Mouse (Mus musculus) ES-E14 (cell line): Measurements from ENCODE around the gene Htr1f. TPM values are rescaled to one million over a fixed set of nuclear protein-coding genes. Genes with fewer than 3 reads are reported as not detected.

ENCODE experiments used
- DNase-seq: peaks from one replicate; pipeline ENCODE4 v3.0.0-alpha.2; 2013; ENCODE audit warnings: low read depth, low spot score
- H3K27ac ChIP-seq: 2 replicates; pipeline ENCODE4 v1.5.1; 2012; ENCODE audit warnings: low read depth, mild to moderate bottlenecking, low read length, moderate library complexity, mixed read lengths; ENCODE audit not compliant: poor library complexity, insufficient read depth, severe bottlenecking
- H3K36me3 ChIP-seq: 2 replicates; pipeline ENCODE4 v1.6.1; 2012; ENCODE audit warnings: mild to moderate bottlenecking, low read length, moderate library complexity, mixed read lengths; ENCODE audit not compliant: control insufficient read depth, poor library complexity, insufficient read depth, severe bottlenecking
- H3K4me1 ChIP-seq, 2 experiments: fragments of 150-350 bp in 1 of 2; sonication (generic) in 1 of 2; 2 replicates each; pipeline ENCODE4 v1.6.1; 2012; ENCODE audit warnings: low read length in 2 of 2, mild to moderate bottlenecking in 1 of 2, mixed read lengths in 1 of 2; ENCODE audit not compliant: control insufficient read depth in 2 of 2, insufficient read depth in 2 of 2, poor library complexity in 1 of 2
- H3K4me3 ChIP-seq, 2 experiments: fragments of 150-350 bp in 1 of 2; sonication (generic) in 1 of 2; 2 replicates each; pipeline ENCODE4 v1.5.1; 2012; ENCODE audit warnings: low read length in 2 of 2, low read depth in 1 of 2, mild to moderate bottlenecking in 1 of 2, mixed read lengths in 1 of 2; ENCODE audit not compliant: insufficient read depth in 1 of 2, poor library complexity in 1 of 2, severe bottlenecking in 1 of 2
- H3K9ac ChIP-seq: 2 replicates; pipeline ENCODE4 v1.6.1; 2012; ENCODE audit warnings: low read depth, mild to moderate bottlenecking, low read length, mixed read lengths; ENCODE audit not compliant: poor library complexity, insufficient read depth, severe bottlenecking
- H3K9me3 ChIP-seq: fragments of 150-350 bp; sonication (generic); 2 replicates; pipeline ENCODE4 v1.6.1; 2012; ENCODE audit warnings: low read depth, mild to moderate bottlenecking, low read length; ENCODE audit not compliant: control insufficient read depth, insufficient read depth
- CHD2 ChIP-seq: IDR thresholded peaks from 2 replicates; pipeline ENCODE4 v1.6.1; 2014; ENCODE audit warnings: mild to moderate bottlenecking, low read depth, low read length, inconsistent platforms
- HCFC1 ChIP-seq: IDR thresholded peaks from 2 replicates; pipeline ENCODE4 v1.6.1; 2012; ENCODE audit warnings: low read length, inconsistent platforms, borderline replicate concordance; ENCODE audit not compliant: insufficient read depth
- MAFK ChIP-seq: IDR thresholded peaks from 2 replicates; pipeline ENCODE4 v1.6.1; 2014; ENCODE audit warnings: mild to moderate bottlenecking, low read depth, low read length, inconsistent platforms; ENCODE audit not compliant: insufficient read depth
- ZC3H11A ChIP-seq: IDR thresholded peaks from 2 replicates; pipeline ENCODE4 v1.6.1; 2012; ENCODE audit warnings: low read depth, mild to moderate bottlenecking, inconsistent platforms, low read length, borderline replicate concordance
- ZNF384 ChIP-seq: IDR thresholded peaks from 2 replicates; pipeline ENCODE4 v1.6.1; 2012; ENCODE audit warnings: low read depth, low read length, inconsistent platforms
- in situ Hi-C, 2 experiments: fragments of 600-800 bp; cut with MboI; formaldehyde crosslinking; loops; one replicate each; pipeline ENCODE4 v1.15.1; 2025; ENCODE audit warnings: low sequenced_read_pairs in 2 of 2, inconsistent platforms in 1 of 2; ENCODE audit not compliant: unreplicated experiment in 2 of 2
- total RNA-seq: library from RNA; depleted of rRNA; stranded (reverse); fragments of 300-350 nt; gene quantifications from 2 replicates; pipeline ENCODE4 v1.2.3, GENCODE M21; 2012

The Htr1f gene
- total RNA-seq, 1 experiment: not detected

- Histone ChIP-seq H3K9me3 (no peaks in the 10 kb centered on the region), H3K4me3 (no peak overlapping the region), H3K27ac (no peak overlapping the region), H3K9ac (no peak overlapping the region), H3K36me3 (no peaks in the 10 kb centered on the region), H3K4me1 (no peaks in the 10 kb centered on the region)
- no peak for DNase-seq
- TF ChIP-seq MAFK (no peak), ZNF384 (no peak), ZC3H11A (no peak), CHD2 (no peak), HCFC1 (no peak)
- in situ Hi-C loops: no loop called here
These were observed 90.4 kb downstream of the Htr1f start for GRCm38 (mm10) chr16:65015241-65015640.

GRCm38 (mm10) chr16:65001993-65002821 lies 103.4 kb downstream of the Htr1f start:
- Histone ChIP-seq H3K27ac (no peak overlapping the region), H3K36me3 (no peaks in the 10 kb centered on the region), H3K4me3 (no peak overlapping the region), H3K9ac (no peak overlapping the region), H3K9me3 (no peaks in the 10 kb centered on the region), H3K4me1 (no peaks in the 10 kb centered on the region)
- in situ Hi-C loops: no loop called here
- TF ChIP-seq MAFK: no peak
- TF ChIP-seq ZNF384: no peak
- no peak for TF ChIP-seq CHD2
- TF ChIP-seq ZC3H11A: no peak
- no peak for TF ChIP-seq HCFC1
- DNase-seq: no peak

DNA sequence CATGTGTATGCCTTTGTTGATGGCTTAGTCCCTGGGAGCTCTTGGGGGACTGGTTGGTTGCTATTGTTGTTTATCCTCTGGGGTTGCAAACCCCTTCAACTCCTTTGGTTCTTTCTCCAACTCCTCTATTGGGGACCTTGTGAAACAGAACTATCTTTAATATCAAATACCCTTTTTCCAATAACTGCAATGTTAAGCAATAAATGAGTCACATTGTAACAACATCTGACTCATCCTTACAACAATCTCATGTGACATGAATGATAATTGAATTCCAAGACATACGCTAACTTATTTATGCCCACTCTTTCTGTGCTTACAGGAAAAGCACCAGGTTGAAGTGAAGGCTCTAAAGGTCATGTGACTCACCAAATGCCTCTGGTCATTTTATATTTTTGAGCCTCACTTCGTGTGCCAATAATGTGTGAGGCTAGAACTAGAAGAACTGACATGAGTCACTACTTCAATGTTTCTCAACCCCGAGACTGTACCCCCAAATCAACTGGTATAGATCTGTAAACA lies 116.3 kb downstream of the Htr1f start:
- no peak overlapping the region for H3K4me3 ChIP-seq
- TF ChIP-seq CHD2 (no peak), MAFK (no peak), ZNF384 (no peak), ZC3H11A (no peak), HCFC1 (no peak)
- in situ Hi-C loops: no loop called here
- no peak for DNase-seq
- H3K27ac ChIP-seq: no peak overlapping the region
- H3K9me3 ChIP-seq: no peaks in the 10 kb centered on the region
- H3K4me1 ChIP-seq: no peaks in the 10 kb centered on the region
- no peak overlapping the region for H3K9ac ChIP-seq
- no peaks in the 10 kb centered on the region for H3K36me3 ChIP-seq

DNA sequence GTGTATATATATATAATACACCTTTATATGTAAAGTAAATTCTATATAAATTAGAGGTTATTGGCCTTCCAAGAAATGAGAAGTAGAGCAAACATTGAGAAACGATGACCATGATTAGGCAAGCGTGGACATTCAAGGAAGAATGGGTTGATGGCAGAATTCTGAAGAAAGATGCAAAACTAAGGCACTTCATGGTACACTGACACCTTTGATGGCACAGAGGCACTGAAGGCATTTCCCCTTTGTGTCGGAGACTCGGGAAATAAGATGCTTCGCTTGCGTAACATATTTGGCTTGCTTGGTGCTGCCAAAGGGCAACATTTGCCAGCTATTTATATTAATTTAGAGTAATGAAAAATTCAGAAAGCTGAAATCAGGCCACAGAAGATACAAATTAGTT lies 118.1 kb downstream of the Htr1f start:
- in situ Hi-C loops: no loop called here
- no peak for TF ChIP-seq MAFK
- TF ChIP-seq CHD2: no peak
- TF ChIP-seq ZC3H11A: no peak
- no peak for TF ChIP-seq ZNF384
- no peak for TF ChIP-seq HCFC1

More for the DNA sequence above, 118.1 kb downstream of the Htr1f start:
- H3K36me3 ChIP-seq: no peaks in the 10 kb centered on the region
- H3K4me1 ChIP-seq: no peaks in the 10 kb centered on the region
- H3K9me3 ChIP-seq: no peaks in the 10 kb centered on the region
- no peak overlapping the region for H3K9ac ChIP-seq
- no peak overlapping the region for H3K27ac ChIP-seq
- H3K4me3 ChIP-seq: no peak overlapping the region
- no peak for DNase-seq
